Mouse (Mus musculus) embryonic facial prominence, embryonic 10.5 days (tissue): Measurements from ENCODE around the gene Srrd. TPM values are rescaled to one million over a fixed set of nuclear protein-coding genes. Genes with fewer than 3 reads are reported as not detected.
A peak's percentile ranks its signal among the peaks of the same experiment; 100 is the strongest.

Experiments used
- DNase-seq: peaks from one replicate; pipeline ENCODE4 v3.0.0-alpha.2; 2017; ENCODE audit warnings: low spot score
- H3K27ac ChIP-seq: fragments of 300-500 bp; sonication (generic); replicated peaks from 2 replicates; pipeline ENCODE4 v1.5.1; 2016; ENCODE audit warnings: mild to moderate bottlenecking
- H3K27me3 ChIP-seq: fragments of 300-500 bp; sonication (generic); replicated peaks from 2 replicates; pipeline ENCODE4 v1.6.1; 2016; ENCODE audit warnings: low read depth, mild to moderate bottlenecking; ENCODE audit not compliant: poor library complexity, severe bottlenecking
- H3K36me3 ChIP-seq: fragments of 300-500 bp; sonication (generic); replicated peaks from 2 replicates; pipeline ENCODE4 v1.6.1; 2016; ENCODE audit warnings: mild to moderate bottlenecking, moderate library complexity
- H3K4me1 ChIP-seq: fragments of 300-500 bp; sonication (generic); 2 replicates; pipeline ENCODE4 v1.6.1; 2016
- H3K4me3 ChIP-seq: fragments of 300-500 bp; sonication (generic); 2 replicates; pipeline ENCODE4 v1.5.1; 2016; ENCODE audit warnings: mild to moderate bottlenecking, moderate library complexity
- H3K9me3 ChIP-seq: fragments of 300-500 bp; sonication (generic); 2 replicates; pipeline ENCODE4 v1.6.1; 2016; ENCODE audit warnings: mild to moderate bottlenecking
- WGBS: fragments of 180-500 bp; shearing (Covaris S2); methylation state at CpG from one replicate; pipeline ENCODE4 v1.1.7; 2016; 5-methylcytosine and 5-hydroxymethylcytosine counted together
- polyA plus RNA-seq: library from polyadenylated mRNA; unstranded; fragments of >200 nt; fragmentation: Nextera tagmentation; extraction: Ambion mirVana; gene quantifications from 2 replicates; pipeline ENCODE4 v1.2.1, GENCODE M21; 2016

Gene Srrd
- polyA plus RNA-seq, 1 experiment from 2014 or later: 51.6 TPM

GRCm38 (mm10) chr5:112300721-112301308 is 42.0 kb downstream of the Srrd start:
- peaks cover 1% of the 10 kb centered on the region; the same call in 1 of the 2 replicates for H3K36me3 ChIP-seq
- 91% methylated on average over 6 of the region's 6 CpGs for WGBS

GRCm38 (mm10) chr5:112300112-112300511 is 42.7 kb downstream of the Srrd start:
- 80% methylated on average over 2 of the region's 2 CpGs for WGBS
- no peaks in the 10 kb centered on the region for H3K9me3 ChIP-seq
- DNase-seq: no peak
- no peak overlapping the region for H3K4me3 ChIP-seq
- H3K36me3 ChIP-seq: no peaks in the 10 kb centered on the region; the same call in 1 of the 2 replicates
- no peaks in the 10 kb centered on the region for H3K27me3 ChIP-seq
- H3K27ac ChIP-seq: 0 out of 2 replicates have a peak overlapping the region, but pooled peaks have one; percentile 19
- peaks cover 23% of the 10 kb centered on the region for H3K4me1 ChIP-seq

More at GRCm38 (mm10) chr5:112300721-112301308, 42.0 kb downstream of the Srrd start:
- Histone ChIP-seq H3K4me3 (no peak overlapping the region), H3K27ac (no peak overlapping the region), H3K27me3 (no peaks in the 10 kb centered on the region), H3K9me3 (no peaks in the 10 kb centered on the region), H3K4me1 (peaks cover 16% of the 10 kb centered on the region)
- no peak for DNase-seq

GRCm38 (mm10) chr5:112299399-112299798 is 43.4 kb downstream of the Srrd start:
- no peak overlapping the region for H3K27ac ChIP-seq
- peaks cover 30% of the 10 kb centered on the region for H3K4me1 ChIP-seq
- no peak overlapping the region for H3K4me3 ChIP-seq
- WGBS: 85% methylated on average over 4 of the region's 4 CpGs
- no peak for DNase-seq
- H3K27me3 ChIP-seq: no peaks in the 10 kb centered on the region
- no peaks in the 10 kb centered on the region; the same call in 1 of the 2 replicates for H3K36me3 ChIP-seq
- no peaks in the 10 kb centered on the region for H3K9me3 ChIP-seq

GRCm38 (mm10) chr5:112298226-112298988 is 44.4 kb downstream of the Srrd start:
- no peaks in the 10 kb centered on the region for H3K36me3 ChIP-seq
- 87% methylated on average over 12 of the region's 12 CpGs for WGBS
- DNase-seq: peak; percentile 17
- peaks cover 37% of the 10 kb centered on the region for H3K4me1 ChIP-seq
- H3K4me3 ChIP-seq: no peak overlapping the region
- H3K27me3 ChIP-seq: no peaks in the 10 kb centered on the region
- H3K9me3 ChIP-seq: no peaks in the 10 kb centered on the region
- no peak overlapping the region for H3K27ac ChIP-seq

GRCm38 (mm10) chr5:112297257-112297656 is 45.6 kb downstream of the Srrd start:
- no peak overlapping the region for H3K4me3 ChIP-seq
- H3K36me3 ChIP-seq: no peaks in the 10 kb centered on the region
- H3K9me3 ChIP-seq: no peaks in the 10 kb centered on the region
- H3K4me1 ChIP-seq: peaks cover 44% of the 10 kb centered on the region
- 67% methylated on average over 2 of the region's 2 CpGs for WGBS
- H3K27me3 ChIP-seq: no peaks in the 10 kb centered on the region
- no peak for DNase-seq
- H3K27ac ChIP-seq: no peak overlapping the region

- Histone ChIP-seq H3K4me3 (no peak overlapping the region), H3K27ac (no peak overlapping the region), H3K36me3 (no peaks in the 10 kb centered on the region), H3K27me3 (no peaks in the 10 kb centered on the region), H3K9me3 (no peaks in the 10 kb centered on the region), H3K4me1 (peaks cover 48% of the 10 kb centered on the region)
- no peak for DNase-seq
- WGBS: 77% methylated on average over 6 of the region's 6 CpGs
These were observed 46.2 kb downstream of the Srrd start for GRCm38 (mm10) chr5:112296404-112297181.

GRCm38 (mm10) chr5:112295564-112295963 is 47.3 kb downstream of the Srrd start:
- no peak for DNase-seq
- Histone ChIP-seq H3K27me3 (no peaks in the 10 kb centered on the region), H3K4me3 (no peak overlapping the region), H3K36me3 (no peaks in the 10 kb centered on the region), H3K9me3 (no peaks in the 10 kb centered on the region), H3K27ac (peak overlapping the region; percentile 20; the same call in 1 of the 2 replicates), H3K4me1 (peaks cover 48% of the 10 kb centered on the region)
- 56% methylated on average over 8 of the region's 8 CpGs for WGBS

- 36% methylated on average over 8 of the region's 8 CpGs for WGBS
- Histone ChIP-seq H3K9me3 (no peaks in the 10 kb centered on the region), H3K36me3 (no peaks in the 10 kb centered on the region), H3K4me1 (peaks cover 46% of the 10 kb centered on the region), H3K27me3 (no peaks in the 10 kb centered on the region), H3K27ac (0 out of 2 replicates have a peak overlapping the region, but pooled peaks have one; percentile 20), H3K4me3 (no peak overlapping the region)
- DNase-seq: no peak
These were observed 47.7 kb downstream of the Srrd start for GRCm38 (mm10) chr5:112295162-112295561.

- H3K4me3 ChIP-seq: no peak overlapping the region
- H3K36me3 ChIP-seq: no peaks in the 10 kb centered on the region
- H3K4me1 ChIP-seq: peaks cover 49% of the 10 kb centered on the region
- H3K27ac ChIP-seq: 0 out of 2 replicates have a peak overlapping the region, but pooled peaks have one; percentile 20
- no peak for DNase-seq
- H3K9me3 ChIP-seq: no peaks in the 10 kb centered on the region
- WGBS: 72% methylated on average over 4 of the region's 4 CpGs
- H3K27me3 ChIP-seq: no peaks in the 10 kb centered on the region
These were observed 48.1 kb downstream of the Srrd start for GRCm38 (mm10) chr5:112294696-112295095.

GRCm38 (mm10) chr5:112293800-112294199 is 49.0 kb downstream of the Srrd start:
- H3K4me1 ChIP-seq: peaks cover 50% of the 10 kb centered on the region
- no peak overlapping the region for H3K27ac ChIP-seq
- no peaks in the 10 kb centered on the region for H3K27me3 ChIP-seq
- no peaks in the 10 kb centered on the region for H3K36me3 ChIP-seq
- DNase-seq: no peak
- no peak overlapping the region for H3K4me3 ChIP-seq
- WGBS: 83% methylated on average over 2 of the region's 2 CpGs
- H3K9me3 ChIP-seq: no peaks in the 10 kb centered on the region

GRCm38 (mm10) chr5:112292343-112292980 is 50.4 kb downstream of the Srrd start:
- no peak for DNase-seq
- no peaks in the 10 kb centered on the region for H3K9me3 ChIP-seq
- no peak overlapping the region for H3K4me3 ChIP-seq
- H3K4me1 ChIP-seq: peaks cover 54% of the 10 kb centered on the region
- 85% methylated on average over 17 of the region's 17 CpGs for WGBS
- H3K36me3 ChIP-seq: no peaks in the 10 kb centered on the region
- H3K27ac ChIP-seq: no peak overlapping the region
- H3K27me3 ChIP-seq: no peaks in the 10 kb centered on the region

GRCm38 (mm10) chr5:112291866-112292265 is 51.0 kb downstream of the Srrd start:
- H3K36me3 ChIP-seq: no peaks in the 10 kb centered on the region
- H3K4me3 ChIP-seq: no peak overlapping the region
- no peaks in the 10 kb centered on the region for H3K9me3 ChIP-seq
- WGBS: 91% methylated on average over 5 of the region's 5 CpGs
- peaks cover 50% of the 10 kb centered on the region for H3K4me1 ChIP-seq
- H3K27me3 ChIP-seq: no peaks in the 10 kb centered on the region
- no peak for DNase-seq
- H3K27ac ChIP-seq: no peak overlapping the region
